Mouse (Mus musculus) myocyte (in vitro differentiated cells): ENCODE measurements around the gene Plpp7.

Source experiments
- CEBPB ChIP-seq: IDR thresholded peaks from 2 replicates; pipeline ENCODE4 v1.6.1; 2011; ENCODE audit warnings: mild to moderate bottlenecking, moderate library complexity; ENCODE audit not compliant: poor library complexity, insufficient read depth, severe bottlenecking
- MAX ChIP-seq: IDR thresholded peaks from one replicate; pipeline ENCODE4 v1.6.1; 2011; ENCODE audit warnings: low read depth, mild to moderate bottlenecking, control low read depth
- MYOD1 ChIP-seq, 3 experiments: IDR thresholded peaks; one replicate each; pipeline ENCODE4 v1.6.1; 2011; ENCODE audit warnings: control low read depth in 2 of 3, low read depth in 2 of 3, mild to moderate bottlenecking in 2 of 3, moderate library complexity in 1 of 3; ENCODE audit not compliant: insufficient read length in 2 of 3, control insufficient read depth in 1 of 3
- MYOG ChIP-seq, 3 experiments: IDR thresholded peaks; one replicate each; pipeline ENCODE4 v1.6.1; 2011; ENCODE audit warnings: control low read depth in 2 of 3, low read depth in 2 of 3, mild to moderate bottlenecking in 2 of 3; ENCODE audit not compliant: insufficient read length in 2 of 3, control insufficient read depth in 1 of 3, insufficient read depth in 1 of 3
- POLR2A ChIP-seq: IDR thresholded peaks from one replicate; pipeline ENCODE4 v1.6.1; 2011; ENCODE audit warnings: low read depth, mild to moderate bottlenecking, control low read depth, moderate library complexity; ENCODE audit not compliant: insufficient read length
- POLR2AphosphoS2 ChIP-seq: IDR thresholded peaks from one replicate; pipeline ENCODE4 v1.6.1; 2011; ENCODE audit warnings: low read depth, control low read depth; ENCODE audit not compliant: insufficient read length
- REST ChIP-seq: IDR thresholded peaks from one replicate; pipeline ENCODE4 v1.6.1; 2011; ENCODE audit warnings: mild to moderate bottlenecking, control low read depth, moderate library complexity; ENCODE audit not compliant: insufficient read depth, insufficient read length
- TCF3 ChIP-seq: IDR thresholded peaks from one replicate; pipeline ENCODE4 v1.6.1; 2011; ENCODE audit warnings: low read depth, control low read depth; ENCODE audit not compliant: insufficient read length
- USF1 ChIP-seq: IDR thresholded peaks from one replicate; pipeline ENCODE4 v1.6.1; 2011; ENCODE audit warnings: low read depth, mild to moderate bottlenecking, control low read depth, moderate library complexity

- TF ChIP-seq POLR2A, result no peak
- no peak for TF ChIP-seq POLR2AphosphoS2
- no peak for TF ChIP-seq MYOG (IDR thresholded peaks at IDR 0.05; ENCODE audit: control insufficient read depth in 1 of 3, insufficient read depth in 1 of 3, insufficient read length in 2 of 3, low read depth in 2 of 3)
- no peak for TF ChIP-seq USF1
- no peak for TF ChIP-seq REST
- no peak for TF ChIP-seq CEBPB
- TF ChIP-seq MAX, result no peak
- no peak for TF ChIP-seq MYOD1 (IDR thresholded peaks at IDR 0.05; ENCODE audit: control insufficient read depth in 1 of 3, insufficient read length in 2 of 3, low read depth in 2 of 3)
- TF ChIP-seq TCF3, result no peak
These were observed 55.2 kb downstream of the Plpp7 start for GRCm38 (mm10) chr2:32150562-32150923.
